Mouse (Mus musculus) small intestine, adult 2 months (tissue): Measurements from ENCODE around the gene Prmt1. TPM values are rescaled to one million over a fixed set of nuclear protein-coding genes. Genes with fewer than 3 reads are reported as not detected.
A peak's percentile ranks its signal among the peaks of the same experiment; 100 is the strongest.

Source experiments
- H3K27ac ChIP-seq: fragments of 200-500 bp; 2 replicates; pipeline ENCODE4 v1.5.1; 2012; ENCODE audit warnings: low read depth, low read length, control low read depth, inconsistent platforms; ENCODE audit not compliant: insufficient read depth
- H3K27me3 ChIP-seq: fragments of 200-500 bp; 2 replicates; pipeline ENCODE4 v1.6.1; 2012; ENCODE audit warnings: mild to moderate bottlenecking, moderate library complexity, low read length, inconsistent platforms; ENCODE audit not compliant: control insufficient read depth, insufficient read depth
- H3K36me3 ChIP-seq: fragments of 200-500 bp; 2 replicates; pipeline ENCODE4 v1.6.1; 2012; ENCODE audit warnings: mild to moderate bottlenecking, low read length, control low read depth, inconsistent platforms; ENCODE audit not compliant: control insufficient read depth, insufficient read depth
- H3K4me1 ChIP-seq: fragments of 200-500 bp; 2 replicates; pipeline ENCODE4 v1.6.1; 2012; ENCODE audit warnings: low read length, inconsistent platforms, mixed read lengths; ENCODE audit not compliant: control insufficient read depth, insufficient read depth, insufficient read length
- H3K4me3 ChIP-seq: fragments of 200-500 bp; 2 replicates; pipeline ENCODE4 v1.5.1; 2012; ENCODE audit warnings: low read depth, mild to moderate bottlenecking, control low read depth, inconsistent platforms, low read length, moderate library complexity
- CTCF ChIP-seq: fragments of 200-500 bp; IDR thresholded peaks from 2 replicates; pipeline ENCODE4 v1.5.1; 2012; ENCODE audit warnings: low read depth, mild to moderate bottlenecking, control low read depth, inconsistent platforms, low read length, moderate library complexity, mixed read lengths; ENCODE audit not compliant: insufficient replicate concordance, insufficient read length; ENCODE audit errors: extremely low read depth
- POLR2A ChIP-seq: fragments of 200-500 bp; IDR thresholded peaks from 2 replicates; pipeline ENCODE4 v1.6.1; 2012; ENCODE audit warnings: low read depth, mild to moderate bottlenecking, control low read depth, inconsistent platforms, low read length, moderate library complexity
- WGBS: fragments of 180-500 bp; shearing (Covaris S2); methylation state at CpG from one replicate; pipeline ENCODE4 v1.1.7; 2018; 5-methylcytosine and 5-hydroxymethylcytosine counted together
- polyA plus RNA-seq: library from polyadenylated mRNA; depleted of rRNA; stranded (reverse); fragments of >200 nt; gene quantifications from 2 replicates; pipeline ENCODE4 v1.2.3, GENCODE M21; 2012

The Prmt1 gene
- polyA plus RNA-seq, 1 experiment, result 68.6 TPM

DNA sequence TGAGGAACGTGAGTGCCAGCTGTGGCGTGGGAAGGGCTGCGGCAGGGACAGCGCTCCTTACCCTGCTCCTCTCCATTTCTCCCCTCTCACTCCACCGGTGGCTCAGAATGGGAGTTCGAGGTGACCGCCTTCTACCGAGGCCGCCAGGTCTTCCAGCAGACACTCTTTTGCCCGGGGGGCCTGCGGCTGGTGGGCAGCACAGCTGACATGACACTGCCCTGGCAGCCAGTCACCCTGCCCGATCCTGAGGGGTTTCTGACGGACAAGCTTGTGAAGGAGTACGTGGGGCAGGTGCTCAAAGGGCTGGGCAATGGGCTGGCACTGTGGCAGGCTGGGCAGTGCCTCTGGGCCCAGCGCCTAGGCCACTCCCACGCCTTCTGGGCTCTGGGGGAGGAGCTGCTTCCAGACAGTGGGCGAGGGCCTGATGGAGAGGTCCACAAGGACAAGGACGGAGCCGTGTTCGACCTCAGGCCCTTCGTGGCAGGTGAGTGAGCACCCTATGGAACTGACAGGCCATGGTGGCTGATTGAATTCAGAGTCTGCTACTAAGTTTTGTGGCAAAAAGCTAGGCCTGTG, 14.3 kb upstream of the Prmt1 start:
- TF ChIP-seq POLR2A (no peak), CTCF (no peak)
- Histone ChIP-seq H3K27ac (no peak overlapping the region), H3K4me3 (no peak overlapping the region), H3K36me3 (peaks cover 52% of the 10 kb centered on the region), H3K4me1 (peaks cover 10% of the 10 kb centered on the region), H3K27me3 (no peaks in the 10 kb centered on the region)
- 70% methylated on average over 21 of the region's 21 CpGs for WGBS

DNA sequence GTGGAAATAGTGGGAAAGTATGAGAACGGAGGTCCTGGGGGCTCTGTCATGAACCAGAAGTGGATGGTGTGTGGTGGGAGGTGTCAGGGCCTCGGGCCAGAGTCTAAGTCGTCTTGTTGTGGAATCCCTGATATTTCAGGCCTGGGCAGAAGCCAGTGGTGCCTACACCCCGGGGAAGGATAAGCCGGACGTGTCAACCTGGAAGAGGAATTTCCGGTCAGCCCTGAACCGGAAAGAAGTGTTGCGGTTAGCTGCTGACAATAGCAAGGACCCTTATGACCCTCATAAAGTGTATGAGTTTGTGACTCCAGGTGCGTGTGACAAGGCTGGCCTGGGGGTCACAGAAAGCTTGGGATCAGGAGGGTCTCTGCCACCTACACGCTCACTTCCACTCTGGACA, 13.4 kb upstream of the Prmt1 start:
- H3K27me3 ChIP-seq, result no peaks in the 10 kb centered on the region
- no peak overlapping the region for H3K4me3 ChIP-seq

DNA sequence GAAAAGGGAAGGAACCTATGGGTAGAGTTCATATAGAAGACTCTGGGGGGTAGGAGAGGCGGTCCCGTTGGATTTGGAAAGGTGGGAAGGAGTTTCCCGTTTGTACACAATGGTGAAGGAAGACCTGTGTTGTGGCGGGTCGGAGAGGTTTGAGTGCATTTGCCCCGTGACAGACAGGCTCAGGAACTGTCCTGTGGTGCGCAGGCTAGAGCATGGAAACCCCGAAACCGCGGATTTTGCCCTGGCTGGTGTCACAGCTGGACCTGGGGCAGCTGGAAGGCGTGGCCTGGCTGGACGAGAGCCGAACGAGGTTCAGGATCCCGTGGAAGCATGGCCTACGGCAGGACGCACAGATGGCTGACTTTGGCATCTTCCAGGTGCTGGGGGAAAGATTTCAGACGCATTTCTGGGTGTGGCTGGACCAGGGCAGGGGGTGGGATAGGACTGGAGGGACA, 12.2 kb upstream of the Prmt1 start, which contains the start of gene Bcl2l12:
Gene Bcl2l12 (minus strand): TSS at position 212 of the 455 bp plus-strand sequence.
- Histone ChIP-seq H3K4me3 (peak within 1 kb of the TSS; percentile 75), H3K27ac (peak within 1 kb of the TSS; percentile 70), H3K4me1 (peaks cover 10% of the 10 kb centered on the region), H3K36me3 (peaks cover 41% of the 10 kb centered on the region), H3K27me3 (no peaks in the 10 kb centered on the region)
- WGBS, result under 1% methylated on average over 18 of the region's 18 CpGs
- TF ChIP-seq CTCF, result no peak
- no peak for TF ChIP-seq POLR2A

More for the DNA sequence above, 13.4 kb upstream of the Prmt1 start:
- WGBS, result 69% methylated on average over 11 of the region's 11 CpGs
- peaks cover 10% of the 10 kb centered on the region for H3K4me1 ChIP-seq
- no peak overlapping the region for H3K27ac ChIP-seq
- peaks cover 46% of the 10 kb centered on the region for H3K36me3 ChIP-seq
- TF ChIP-seq CTCF, result no peak
- no peak for TF ChIP-seq POLR2A

DNA sequence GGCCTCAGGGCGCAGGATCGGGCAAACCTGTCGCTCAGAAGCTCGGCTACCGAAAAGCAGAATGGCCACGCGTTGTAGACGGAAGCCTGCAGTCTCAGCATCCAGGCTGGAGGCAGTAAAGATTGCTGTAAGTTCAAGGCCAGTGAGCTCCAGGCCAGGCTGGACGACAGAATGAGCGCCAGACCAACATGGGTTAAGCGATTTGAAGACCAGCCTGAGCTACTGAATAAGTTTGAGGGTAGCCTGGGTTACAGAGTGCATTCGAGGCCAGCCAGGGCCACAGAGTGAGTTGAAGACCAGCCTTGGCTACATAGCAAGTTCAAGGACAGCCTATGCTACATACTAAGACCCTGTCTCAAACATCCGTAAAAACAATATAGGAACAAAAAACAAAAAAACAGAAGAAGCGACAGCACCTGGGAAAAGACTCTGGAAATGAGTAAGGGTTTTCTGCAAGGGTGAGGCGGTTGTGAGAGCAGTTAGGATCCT, 11.6 kb upstream of the Prmt1 start:
- Histone ChIP-seq H3K27me3 (no peaks in the 10 kb centered on the region), H3K4me1 (peaks cover 10% of the 10 kb centered on the region), H3K4me3 (peak overlapping the region; percentile 75), H3K36me3 (peaks cover 36% of the 10 kb centered on the region), H3K27ac (peak overlapping the region; percentile 70)
- TF ChIP-seq CTCF (no peak), POLR2A (no peak)
- 1% methylated on average over 15 of the region's 15 CpGs for WGBS

DNA sequence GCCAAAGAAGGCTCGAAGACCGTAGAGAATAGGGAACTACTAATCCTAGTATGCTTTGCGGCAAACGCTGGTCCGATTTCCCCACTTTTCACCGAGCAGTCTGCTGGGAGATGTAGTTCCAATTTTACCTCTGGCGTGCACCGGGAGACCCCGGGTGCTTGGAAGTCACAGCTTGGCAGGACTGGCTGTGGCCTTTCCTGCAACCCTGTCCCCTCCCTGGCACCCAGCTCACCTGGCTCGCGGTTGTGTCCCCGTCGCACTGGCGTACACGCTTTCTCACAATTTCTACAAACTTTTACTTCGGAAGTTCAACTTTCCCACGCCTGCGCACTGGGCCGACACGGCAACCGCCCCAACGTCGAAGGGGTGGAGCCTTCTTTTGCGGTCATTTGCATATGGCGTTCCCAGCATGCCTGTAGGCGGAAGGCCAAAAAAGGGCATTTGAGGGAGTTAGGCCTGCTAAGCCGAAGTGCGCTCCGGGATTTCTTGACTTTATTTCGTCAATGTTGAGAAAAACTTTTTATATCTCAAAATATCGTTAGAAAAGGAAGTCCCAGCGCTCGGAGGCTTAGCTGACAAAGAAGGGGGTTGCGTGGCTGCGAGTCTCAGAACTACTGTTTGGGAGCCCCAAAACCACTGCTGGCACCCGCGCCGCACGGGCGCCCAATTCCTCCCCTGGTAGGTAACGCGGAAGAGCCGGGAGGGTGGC, 11.0 kb upstream of the Prmt1 start, which contains the start of gene Irf3:
Gene Irf3 (plus strand): TSS at position 418 of the 709 bp plus-strand sequence.
- no peaks in the 10 kb centered on the region for H3K27me3 ChIP-seq
- TF ChIP-seq CTCF (no peak), POLR2A (peak; percentile 82)
- H3K27ac ChIP-seq, result peak within 1 kb of the TSS; percentile 70
- peaks cover 10% of the 10 kb centered on the region for H3K4me1 ChIP-seq
- peak within 1 kb of the TSS; percentile 75 for H3K4me3 ChIP-seq
- peaks cover 35% of the 10 kb centered on the region for H3K36me3 ChIP-seq
- under 1% methylated on average over 43 of the region's 43 CpGs for WGBS

DNA sequence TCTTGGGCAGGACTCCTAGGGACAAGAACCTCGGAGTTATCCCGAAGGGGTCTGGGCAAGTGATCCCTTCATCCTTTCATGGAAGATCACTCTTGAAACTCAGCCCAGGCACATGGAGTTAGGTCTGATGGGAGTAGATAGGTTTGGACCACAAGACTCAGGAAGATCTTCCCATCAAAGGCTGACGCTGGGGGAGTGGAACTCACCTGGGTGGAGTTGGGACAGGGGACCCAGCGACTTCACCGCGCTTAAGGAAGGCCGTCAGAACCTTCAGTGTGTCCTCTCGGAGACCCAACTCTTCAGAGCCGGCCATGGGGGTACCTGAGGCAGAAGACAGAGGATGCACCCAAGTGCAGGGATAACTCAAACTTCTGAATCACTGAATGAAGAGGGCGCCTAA, 10.3 kb upstream of the Prmt1 start:
- Histone ChIP-seq H3K36me3 (peaks cover 31% of the 10 kb centered on the region), H3K4me1 (peaks cover 10% of the 10 kb centered on the region), H3K27ac (no peak overlapping the region), H3K27me3 (no peaks in the 10 kb centered on the region), H3K4me3 (peak overlapping the region; percentile 75)
- TF ChIP-seq CTCF (no peak), POLR2A (no peak)
- 11% methylated on average over 10 of the region's 10 CpGs for WGBS

DNA sequence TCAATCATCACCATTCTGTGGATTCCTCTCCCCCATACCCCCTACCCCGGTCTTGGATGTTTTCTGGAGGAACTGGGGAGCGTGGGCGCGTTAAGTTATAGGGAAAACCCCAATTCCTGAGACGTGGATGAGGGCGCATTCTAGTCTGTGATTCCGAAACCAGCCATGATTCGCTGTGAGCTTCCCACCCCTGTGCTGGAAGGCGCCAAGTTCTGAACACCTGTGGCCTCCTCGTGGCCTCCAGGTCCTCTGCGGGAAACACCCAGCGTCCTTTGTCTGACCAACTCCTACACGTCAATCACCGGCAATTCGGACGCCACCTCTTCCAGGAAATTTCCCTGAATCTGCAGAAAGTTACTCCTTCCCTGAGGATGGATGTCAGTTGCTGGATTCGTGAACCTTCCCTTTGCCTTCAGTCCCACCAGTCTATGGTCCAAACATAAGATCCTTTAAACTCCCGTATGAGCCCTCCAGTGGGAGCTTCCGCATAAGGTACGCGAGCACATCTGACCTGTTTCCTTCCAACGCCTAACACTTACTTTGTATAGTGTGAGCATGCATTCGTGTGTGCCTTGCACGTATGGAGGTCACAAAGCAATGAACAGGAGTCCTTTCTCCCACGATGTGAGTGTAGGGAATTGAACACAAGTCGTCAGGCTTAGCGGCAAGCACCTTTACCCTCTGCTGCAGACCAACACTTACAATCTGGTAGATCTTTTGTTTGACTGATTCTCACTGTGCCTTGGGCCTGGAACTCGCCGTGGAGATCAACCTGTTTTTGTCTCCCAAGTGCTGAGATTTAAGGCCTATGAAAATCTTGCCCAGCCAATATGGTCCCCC, 731 bp upstream of the Prmt1 start:
- no peaks in the 10 kb centered on the region for H3K27me3 ChIP-seq
- peaks cover 5% of the 10 kb centered on the region for H3K4me1 ChIP-seq
- WGBS, result under 1% methylated on average over 29 of the region's 29 CpGs
- peak overlapping the region; percentile 76 for H3K4me3 ChIP-seq
- H3K36me3 ChIP-seq, result peaks cover 8% of the 10 kb centered on the region
- TF ChIP-seq POLR2A (no peak), CTCF (no peak)
- peak overlapping the region; percentile 84 for H3K27ac ChIP-seq
